Mouse (Mus musculus) ES-Bruce4 (cell line): Measurements from ENCODE around the gene Clock.

Experiments used
- CTCF ChIP-seq: IDR thresholded peaks from one replicate; pipeline ENCODE4 v1.8.1; 2011; ENCODE audit warnings: low read depth, low read length
- POLR2A ChIP-seq: IDR thresholded peaks from one replicate; pipeline ENCODE4 v1.8.1; 2011; ENCODE audit warnings: low read length; ENCODE audit not compliant: insufficient read depth

DNA sequence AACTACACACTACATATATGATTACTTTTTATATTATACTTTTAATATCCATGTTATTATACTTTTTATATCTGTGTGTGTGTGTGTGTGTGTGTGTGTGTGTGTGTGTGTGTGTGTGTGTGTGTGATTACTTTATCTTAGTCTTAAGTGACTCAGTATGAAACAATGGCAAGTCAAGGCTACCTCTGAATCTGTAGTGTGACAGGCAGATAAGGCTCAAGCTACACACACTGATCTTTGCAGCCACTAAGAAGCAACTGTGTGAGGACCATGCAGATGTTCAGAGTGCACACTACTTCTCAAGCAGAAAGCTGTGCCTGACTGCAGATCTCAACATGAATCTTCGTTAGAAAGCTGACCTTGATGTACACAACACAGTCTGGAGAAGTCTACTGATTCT lies 20.7 kb downstream of the Clock start:
- no peak for TF ChIP-seq CTCF
- TF ChIP-seq POLR2A, result no peak
